Comparison of ENCODE assay signal across 12 mouse cellular contexts in genomic region chr16:23262131-23262768, GRCm38 (mm10). TPM values are rescaled to one million over a fixed set of nuclear protein-coding genes. Genes with fewer than 3 reads are reported as not detected.
A peak's percentile ranks its signal among the peaks of the same experiment; 100 is the strongest.
DNase-seq lines count a peak whose midpoint lies in the region; ATAC-seq lines count a peak whose summit lies in the region.
"Had no signal": no experiment of that assay in that cellular context is flagged by ENCODE, and none has a peak within 500 bp of the region (broad histone marks: within the 10 kb centered on the region; RNA-seq: fewer than 3 reads in every experiment).

No protein-coding gene starts in this region.

- no peak overlapping the region for H3K9ac ChIP-seq in midbrain, embryonic 15.5 days
- H3K9ac ChIP-seq: hindbrain, embryonic 15.5 days; neural tube, embryonic 12.5 days had no signal

- H3K4me1 ChIP-seq in midbrain, embryonic 10.5 days = peaks cover 54% of the 10 kb centered on the region
- H3K4me1 ChIP-seq in midbrain, embryonic 15.5 days = peaks cover 23% of the 10 kb centered on the region

- intact Hi-C loops in heart, postnatal 10 days (cut with DNase I) = no loop called here

- WGBS in midbrain, embryonic 10.5 days = 3% methylated on average over 4 of the region's 10 CpGs
- 33% methylated on average over 3 of the region's 10 CpGs for WGBS in midbrain, embryonic 15.5 days

- H3K4me2 ChIP-seq in midbrain, embryonic 15.5 days = no peak overlapping the region
- H3K4me2 ChIP-seq: hindbrain, embryonic 15.5 days; neural tube, embryonic 12.5 days had no signal

- peak; percentile 88 for DNase-seq in heart, adult 11 months
- DNase-seq in heart, postnatal 10 days = no peak
- DNase-seq in midbrain, embryonic 10.5 days (ENCODE audit: low spot score) = no peak
- DNase-seq in NIH3T3 (ENCODE audit: low read depth) = peak; percentile 57
- peak; percentile 40 for DNase-seq in splenic B cell, adult 2 months (ENCODE audit: low read depth, low spot score)
- DNase-seq in ovary, postnatal 10 days (ENCODE audit: low spot score) = no peak
- no peak for DNase-seq in kidney, adult 9 months
- DNase-seq: lung, adult 2 months; right cerebral cortex, postnatal 4 days had no signal

- ATAC-seq in midbrain, embryonic 15.5 days (replicated peaks) = no peak; the same call in 1 of the 2 replicates

- peaks cover 15% of the 10 kb centered on the region for H3K36me3 ChIP-seq in midbrain, embryonic 10.5 days
- H3K36me3 ChIP-seq in midbrain, embryonic 15.5 days (replicated peaks) = peaks cover 3% of the 10 kb centered on the region; the same call in 1 of the 2 replicates
- H3K36me3 ChIP-seq in splenic B cell, adult 2 months (ENCODE audit: control insufficient read depth, insufficient read depth, low read length, poor library complexity, severe bottlenecking) = peaks cover 10% of the 10 kb centered on the region

- H3K9me3 ChIP-seq in midbrain, embryonic 10.5 days (replicated peaks) = peaks cover 4% of the 10 kb centered on the region; the same call in 1 of the 2 replicates
- H3K9me3 ChIP-seq in midbrain, embryonic 15.5 days = no peaks in the 10 kb centered on the region
- H3K9me3 ChIP-seq: hindbrain, embryonic 15.5 days; neural tube, embryonic 12.5 days had no signal

- peaks cover 35% of the 10 kb centered on the region for H3K27me3 ChIP-seq in midbrain, embryonic 10.5 days (ENCODE audit: low read depth, poor library complexity, severe bottlenecking)
- H3K27me3 ChIP-seq in midbrain, embryonic 15.5 days (replicated peaks) = no peaks in the 10 kb centered on the region
- no peaks in the 10 kb centered on the region for H3K27me3 ChIP-seq in splenic B cell, adult 2 months (ENCODE audit: control insufficient read depth, insufficient read depth, low read length, poor library complexity, severe bottlenecking)
- H3K27me3 ChIP-seq: hindbrain, embryonic 15.5 days; neural tube, embryonic 12.5 days had no signal

- peak overlapping the region; percentile 38; the same call in 1 of the 2 replicates for H3K27ac ChIP-seq in midbrain, embryonic 10.5 days (replicated peaks)
- H3K27ac ChIP-seq in midbrain, embryonic 15.5 days = no peak overlapping the region
- H3K27ac ChIP-seq: hindbrain, embryonic 15.5 days; neural tube, embryonic 12.5 days had no signal

- H3K4me3 ChIP-seq in midbrain, embryonic 10.5 days = no peak overlapping the region
- no peak overlapping the region for H3K4me3 ChIP-seq in midbrain, embryonic 15.5 days
- H3K4me3 ChIP-seq: hindbrain, embryonic 15.5 days; neural tube, embryonic 12.5 days had no signal

RNA-seq across cellular contexts. Expression of gene St6gal1, which starts 37.7 kb away (rescaled TPM):
- total RNA-seq in heart, postnatal 10 days (2021) = 10 to 100 TPM; 14.4 to 17.9 TPM
- polyA plus RNA-seq in midbrain, embryonic 10.5 days (2016; fragmentation: Nextera tagmentation; extraction: Ambion mirVana) = 17.5 and 23.4 TPM in 2 replicates
- 27.9 and 29.4 TPM in 2 replicates for polyA plus RNA-seq in midbrain, embryonic 15.5 days (2015; fragmentation: Nextera tagmentation; extraction: Ambion mirVana)

Comparison
In these comparisons a context has a peak if more than half of its experiments do, and no peak if none do; other contexts are left out.
1. DNase-seq: peak in heart, adult 11 months (single experiment), NIH3T3 (single experiment) and splenic B cell, adult 2 months (single experiment); none in heart, postnatal 10 days (0 of 2), midbrain, embryonic 10.5 days (single experiment), ovary, postnatal 10 days (single experiment) and kidney, adult 9 months (single experiment).